Mouse (Mus musculus) ES-Bruce4 (cell line): ENCODE measurements at regions not wholly inside any gene's neighbourhood (a gene's known extent, or its start where the extent isn't known, plus 50 kb on each side); places are given as distances from the start of the nearest gene placed in this dataset.

ENCODE experiments used
- CTCF ChIP-seq: IDR thresholded peaks from one replicate; pipeline ENCODE4 v1.8.1; 2011; ENCODE audit warnings: low read depth, low read length
- EP300 ChIP-seq: IDR thresholded peaks from 2 replicates; pipeline ENCODE4 v1.6.1; 2011; ENCODE audit warnings: low read depth, low read length; ENCODE audit not compliant: insufficient read depth
- POLR2A ChIP-seq: IDR thresholded peaks from one replicate; pipeline ENCODE4 v1.8.1; 2011; ENCODE audit warnings: low read length; ENCODE audit not compliant: insufficient read depth

DNA sequence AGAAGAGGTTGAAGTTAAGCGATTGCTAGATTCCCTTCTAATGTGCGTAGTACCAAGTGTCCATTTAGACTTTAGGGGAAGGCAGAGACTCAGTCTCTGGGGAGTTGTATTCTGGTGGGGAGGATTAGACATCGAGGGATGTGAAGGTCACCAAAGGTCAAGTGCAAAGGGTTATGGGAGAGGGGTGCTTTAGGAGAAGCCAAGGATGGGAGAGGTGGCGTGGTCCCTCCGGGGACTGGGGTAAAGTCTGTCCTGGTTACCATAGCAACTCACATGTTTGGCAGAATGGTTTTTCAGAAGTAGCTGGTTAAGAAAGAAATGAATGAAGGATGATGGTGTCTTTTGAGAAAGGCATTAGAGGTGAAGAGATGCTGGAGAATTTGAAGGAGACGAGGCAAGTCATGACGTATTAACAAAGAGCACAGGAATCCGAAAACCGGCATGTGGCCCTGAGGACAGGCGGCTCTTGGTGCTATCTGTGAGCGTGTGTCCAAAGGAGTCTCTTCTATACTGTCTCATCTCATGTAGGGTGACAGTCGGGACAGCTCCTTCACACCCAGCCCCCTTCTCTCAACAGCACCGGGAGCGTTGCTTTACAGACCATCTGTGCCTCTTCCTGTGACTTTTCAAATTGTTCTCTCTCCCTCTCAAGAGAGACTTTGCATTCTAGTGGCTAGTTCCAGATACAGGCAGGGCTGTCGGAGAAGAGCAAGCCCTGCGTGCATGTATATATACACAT is 125.6 kb upstream of the Aldh1b1 start:
- TF ChIP-seq CTCF (no peak), POLR2A (no peak), EP300 (no peak)
